Mouse (Mus musculus) lung, postnatal 0 days (tissue): ENCODE results near the gene Mrpl43.

Source experiments
- CTCF ChIP-seq: IDR thresholded peaks from 2 replicates; pipeline ENCODE4 v1.5.1; 2016; ENCODE audit warnings: antibody characterized with exemption, mild to moderate bottlenecking
- EP300 ChIP-seq: IDR thresholded peaks from 2 replicates; pipeline ENCODE4 v1.6.1; 2016; ENCODE audit warnings: antibody characterized with exemption, mild to moderate bottlenecking, control low read depth

GRCm38 (mm10) chr19:45016341-45017215 lies 10.3 kb upstream of the Mrpl43 start:
- TF ChIP-seq EP300 = no peak
- no peak for TF ChIP-seq CTCF
